Mouse (Mus musculus): ENCODE measurements at regions not wholly inside any gene's neighbourhood (a gene's known extent, or its start where the extent isn't known, plus 50 kb on each side); places are given as distances from the start of the nearest gene placed in this dataset.

DNA sequence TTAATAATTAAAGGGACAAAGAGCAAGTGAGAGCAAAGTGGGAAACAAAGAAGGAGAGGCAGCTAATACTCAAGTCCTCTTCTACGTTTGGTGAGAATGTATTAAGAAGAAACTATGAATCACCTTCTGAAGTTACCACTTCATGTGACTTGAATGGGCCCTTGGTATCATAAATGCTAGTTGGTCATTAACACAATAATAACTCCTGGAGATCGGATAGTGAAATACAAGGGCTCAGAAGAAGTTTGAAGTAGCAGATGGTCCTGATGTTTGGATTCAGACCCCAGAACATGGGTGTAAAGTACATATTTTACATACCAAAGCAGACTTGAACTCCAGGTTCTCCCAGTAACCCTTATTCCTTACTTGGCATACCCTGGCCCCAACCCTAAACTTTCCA, 535.4 kb upstream of the Cntnap5b start:
- no peak for DNase-seq (ENCODE audit: inconsistent ontology term)

DNA sequence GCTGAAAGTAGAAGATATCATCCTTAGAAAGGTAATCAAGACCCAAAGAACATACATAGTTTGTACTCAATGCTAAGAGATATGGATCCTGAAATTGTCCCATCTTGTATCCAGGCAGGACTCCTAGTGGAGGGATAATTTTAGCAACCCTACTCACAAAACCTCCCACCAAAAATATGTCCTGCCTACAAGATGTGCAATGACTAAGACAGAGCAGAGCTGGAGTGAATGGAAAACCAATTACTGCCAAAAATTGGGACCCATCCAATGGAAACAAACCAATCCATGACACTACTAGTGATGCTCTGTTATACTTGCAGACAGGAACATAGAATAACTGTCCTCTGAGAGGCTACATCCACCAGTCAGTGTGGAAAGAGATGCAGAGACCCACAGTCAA, 487.0 kb upstream of the Cntnap5b start:
- peak; percentile 57 for DNase-seq (ENCODE audit: inconsistent ontology term)

DNA sequence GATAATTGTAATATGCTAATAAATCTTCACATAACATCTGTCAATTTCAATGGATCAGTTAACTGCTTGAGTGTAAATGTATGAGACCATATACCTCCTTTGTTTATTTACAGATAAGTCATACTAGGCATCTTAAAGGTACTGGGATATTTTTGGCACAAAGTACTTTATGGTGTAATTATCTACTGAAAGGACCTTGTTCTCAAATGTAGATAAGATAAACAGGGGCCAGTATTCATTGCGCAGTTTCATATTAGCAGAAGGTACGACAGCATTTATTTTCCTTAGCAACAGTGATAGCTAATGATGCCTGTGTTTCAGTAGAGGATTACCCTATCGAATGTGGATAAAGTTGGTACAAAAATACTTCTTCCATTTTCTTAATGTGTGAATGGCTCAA, 484.7 kb upstream of the Cntnap5b start:
- DNase-seq (ENCODE audit: inconsistent ontology term) = no peak

DNA sequence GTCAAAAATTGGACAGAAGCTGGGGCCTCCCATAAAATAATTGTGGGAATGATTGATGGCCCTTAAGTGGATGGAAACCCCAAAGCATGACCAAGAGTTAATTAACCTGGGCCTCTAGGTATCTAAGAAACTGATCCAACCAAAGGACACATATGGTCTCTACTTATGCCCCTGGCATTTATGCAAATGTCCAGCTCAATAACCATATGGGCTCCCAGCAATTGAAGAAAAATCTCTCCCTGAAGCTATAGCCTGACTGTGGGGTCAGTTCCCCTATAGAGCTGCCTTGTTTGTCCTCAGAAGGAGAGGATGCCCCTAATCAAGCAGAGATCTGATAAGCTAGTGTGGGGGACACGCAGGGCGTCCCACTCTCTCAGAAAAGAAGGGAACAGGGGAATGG, 473.4 kb upstream of the Cntnap5b start:
- no peak for DNase-seq (ENCODE audit: inconsistent ontology term)

DNA sequence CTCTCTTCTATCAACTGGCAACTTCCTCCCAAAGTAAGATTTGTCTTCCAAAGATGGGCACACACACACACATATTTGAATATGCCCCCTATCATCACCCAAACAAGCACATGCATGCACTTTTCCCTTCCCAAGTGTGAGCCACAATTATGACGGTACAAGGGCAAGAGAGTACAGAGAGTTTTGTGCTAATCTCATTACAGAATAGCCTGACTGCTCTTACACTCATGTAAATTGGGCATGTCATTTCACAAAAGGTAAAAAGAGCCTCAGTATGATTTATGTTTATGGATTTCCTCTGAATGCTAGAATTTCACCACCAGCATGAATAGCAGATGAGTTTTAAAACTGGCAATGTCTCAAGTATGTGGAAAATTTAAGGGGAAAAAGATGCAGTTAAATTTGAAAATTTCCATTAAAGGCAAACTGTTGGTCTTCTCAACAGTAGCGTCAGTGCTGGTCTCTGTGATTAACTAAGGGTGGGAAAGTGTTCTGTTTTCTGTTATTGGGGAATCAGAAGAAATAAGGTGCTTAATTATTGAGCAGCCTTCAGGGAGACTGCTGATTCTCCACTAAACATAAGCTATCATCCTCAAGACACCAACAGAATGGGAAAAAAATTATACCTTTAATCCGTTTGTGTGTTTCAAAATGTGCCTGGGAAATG, 455.4 kb upstream of the Cntnap5b start:
- peak; percentile 38 for DNase-seq (ENCODE audit: inconsistent ontology term)

DNA sequence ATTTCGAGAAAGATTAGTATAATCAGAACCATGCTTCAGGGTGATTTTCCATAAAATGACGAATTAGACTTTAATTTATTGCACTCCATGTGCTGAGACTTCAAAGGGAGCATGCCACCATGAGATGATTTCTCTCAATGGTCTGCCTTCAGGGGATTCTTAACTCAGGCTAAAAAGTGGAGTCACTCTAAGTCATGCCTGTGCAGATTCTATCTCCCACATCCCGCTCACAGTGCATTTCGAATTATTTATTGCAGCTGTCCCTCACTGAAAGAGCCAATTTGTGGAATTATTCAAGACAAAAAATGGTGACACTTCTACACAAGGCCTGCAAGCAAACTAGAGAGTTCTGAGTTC, 454.9 kb upstream of the Cntnap5b start:
- DNase-seq (ENCODE audit: inconsistent ontology term) = peak; percentile 2

Data from Muller cell, postnatal 12 days (primary cell).